Mouse (Mus musculus) E14TG2a.4 (cell line): ENCODE results near the gene Abcf2.
"Not testable (repeated sequence)": the region's sequence is repeated elsewhere in the genome, so short reads cannot be mapped to it uniquely, and the experiment has no call there.

ENCODE experiments used
- H3K27me3 ChIP-seq: 2 replicates; pipeline ENCODE4 v1.6.1; 2014; ENCODE audit warnings: low read length, control low read depth; ENCODE audit not compliant: insufficient read depth
- H3K36me3 ChIP-seq: 2 replicates; pipeline ENCODE4 v1.6.1; 2014; ENCODE audit warnings: low read length, control low read depth; ENCODE audit not compliant: insufficient read depth
- H3K4me1 ChIP-seq: replicated peaks from 2 replicates; pipeline ENCODE4 v1.6.1; 2014; ENCODE audit warnings: low read depth, low read length, control low read depth
- H3K4me3 ChIP-seq: replicated peaks from 2 replicates; pipeline ENCODE4 v1.5.1; 2014; ENCODE audit warnings: mild to moderate bottlenecking, low read length
- H3K9me3 ChIP-seq: 2 replicates; pipeline ENCODE4 v1.6.1; 2014; ENCODE audit warnings: low read length, control low read depth
- CTCF ChIP-seq: conservative IDR thresholded peaks from 2 replicates; pipeline ENCODE4 v1.5.1; 2014; ENCODE audit warnings: low read length
- NANOG ChIP-seq: IDR thresholded peaks from 2 replicates; pipeline ENCODE4 v1.6.1; 2014; ENCODE audit warnings: borderline replicate concordance, low read length, mixed read lengths
- POU5F1 ChIP-seq: IDR thresholded peaks from 2 replicates; pipeline ENCODE4 v1.6.1; 2014; ENCODE audit warnings: low read length, borderline replicate concordance

Gene Abcf2

GRCm38 (mm10) chr5:24578109-24578963 lies 1.1 kb upstream of the Abcf2 start:
- TF ChIP-seq CTCF (no peak), POU5F1 (no peak), NANOG (no peak)
- H3K4me3 ChIP-seq: peak overlapping the region; percentile 97
- peaks cover 27% of the 10 kb centered on the region for H3K4me1 ChIP-seq
- peaks cover 30% of the 10 kb centered on the region for H3K36me3 ChIP-seq
- H3K27me3 ChIP-seq: no peaks in the 10 kb centered on the region
- H3K9me3 ChIP-seq: no peaks in the 10 kb centered on the region

- no peaks in the 10 kb centered on the region for H3K9me3 ChIP-seq
- TF ChIP-seq CTCF: no peak
- no peak for TF ChIP-seq POU5F1
- TF ChIP-seq NANOG: no peak
- H3K4me3 ChIP-seq: peak overlapping the region; percentile 97
- H3K4me1 ChIP-seq: peaks cover 38% of the 10 kb centered on the region
- no peaks in the 10 kb centered on the region for H3K27me3 ChIP-seq
- peaks cover 46% of the 10 kb centered on the region for H3K36me3 ChIP-seq
Observed at GRCm38 (mm10) chr5:24576801-24577182, 475 bp downstream of the Abcf2 start.

DNA sequence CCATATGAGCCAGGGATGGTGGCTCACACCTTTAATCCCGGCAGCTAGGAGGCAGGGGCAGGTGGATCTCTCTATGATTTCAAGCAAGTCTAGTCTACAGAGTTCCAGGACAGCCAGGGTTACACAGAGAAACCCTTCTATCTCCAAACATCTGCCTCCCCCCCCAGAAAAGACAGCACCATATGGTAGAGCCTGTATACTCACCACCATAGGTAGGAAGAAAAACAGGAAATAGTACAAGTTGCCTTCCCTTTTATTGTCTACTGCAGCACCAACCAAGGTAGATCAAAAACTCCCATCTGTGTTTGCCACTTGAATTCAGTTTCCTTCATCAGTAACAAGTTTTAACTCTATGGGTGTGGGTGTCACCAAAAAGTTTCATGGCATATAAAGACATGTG lies 1.3 kb downstream of the Abcf2 start:
- Histone ChIP-seq H3K27me3 (no peaks in the 10 kb centered on the region), H3K4me1 (peaks cover 38% of the 10 kb centered on the region), H3K4me3 (peak overlapping the region; percentile 97), H3K9me3 (no peaks in the 10 kb centered on the region), H3K36me3 (peaks cover 54% of the 10 kb centered on the region)
- TF ChIP-seq POU5F1 (no peak), NANOG (no peak), CTCF (no peak)

DNA sequence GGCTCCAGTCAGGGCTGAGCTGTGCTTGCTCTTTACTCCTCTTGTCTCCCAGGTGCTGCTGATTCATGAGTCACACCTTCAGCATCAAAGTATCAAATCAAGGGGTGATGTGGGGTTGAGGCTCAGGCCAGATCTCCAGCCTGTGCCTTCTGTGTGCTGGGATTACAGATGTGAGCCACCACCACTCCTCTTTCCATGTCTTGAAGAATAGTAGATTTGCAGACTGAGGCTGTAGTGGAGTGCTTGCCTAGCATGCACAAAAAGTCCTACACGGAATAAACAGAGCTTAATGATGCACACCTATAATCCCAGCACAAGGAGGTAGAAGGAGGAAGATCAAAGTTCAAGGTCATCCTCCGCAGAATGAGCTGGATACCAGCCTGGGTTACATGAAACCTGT lies 20.6 kb downstream of the Abcf2 start, which contains the start of gene 4931409K22Rik:
Gene 4931409K22Rik (minus strand): TSS at position 101 of the 400 bp plus-strand sequence.
- Histone ChIP-seq H3K4me3 (no peak within 1 kb of the TSS), H3K4me1 (peaks cover 27% of the 10 kb centered on the region), H3K27me3 (peaks cover 29% of the 10 kb centered on the region), H3K9me3 (no peaks in the 10 kb centered on the region), H3K36me3 (no peaks in the 10 kb centered on the region)
- TF ChIP-seq POU5F1: no peak
- no peak for TF ChIP-seq NANOG
- no peak for TF ChIP-seq CTCF

GRCm38 (mm10) chr5:24555335-24555734 lies 21.9 kb downstream of the Abcf2 start:
- Histone ChIP-seq H3K27me3 (peaks cover 39% of the 10 kb centered on the region), H3K4me1 (peaks cover 39% of the 10 kb centered on the region)
- H3K9me3 ChIP-seq, H3K36me3 ChIP-seq, H3K4me3 ChIP-seq: not testable (repeated sequence)

DNA sequence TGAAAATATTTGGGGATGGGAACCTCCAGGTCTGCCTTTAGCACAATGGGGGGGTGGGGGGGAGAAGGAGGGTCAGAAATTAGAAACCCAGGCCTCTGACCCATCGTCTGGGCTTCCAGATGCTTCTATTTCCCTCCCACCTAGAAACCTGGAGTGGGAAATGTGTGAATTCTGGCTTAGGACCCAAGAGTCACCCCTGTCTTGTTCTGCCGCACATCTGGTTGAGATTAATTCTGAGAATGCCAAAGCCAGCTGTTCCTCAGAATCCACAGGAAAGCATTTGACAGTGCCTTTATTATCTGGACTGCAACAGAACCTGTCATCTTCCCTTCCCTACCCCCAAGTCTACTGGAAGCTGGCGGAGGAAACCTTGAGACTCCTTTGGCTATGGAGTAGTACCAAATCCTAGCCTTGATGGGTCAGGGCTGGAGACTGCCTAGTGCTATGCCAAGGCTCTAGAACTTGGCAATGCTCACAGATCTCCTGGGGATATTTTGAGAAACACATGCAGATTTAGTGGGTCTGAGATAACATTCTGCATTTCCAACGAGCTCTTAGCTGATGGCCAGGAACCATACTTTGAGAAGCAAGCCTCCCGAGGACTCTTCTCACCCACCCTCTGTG lies 23.5 kb downstream of the Abcf2 start:
- Histone ChIP-seq H3K4me1 (peaks cover 40% of the 10 kb centered on the region), H3K27me3 (peaks cover 51% of the 10 kb centered on the region), H3K36me3 (no peaks in the 10 kb centered on the region), H3K9me3 (no peaks in the 10 kb centered on the region), H3K4me3 (no peak overlapping the region)
- TF ChIP-seq NANOG (no peak), POU5F1 (no peak), CTCF (no peak)

- no peak for TF ChIP-seq CTCF
- TF ChIP-seq POU5F1: no peak
- no peak for TF ChIP-seq NANOG
- Histone ChIP-seq H3K36me3 (no peaks in the 10 kb centered on the region), H3K9me3 (no peaks in the 10 kb centered on the region), H3K4me3 (peak overlapping the region; percentile 45), H3K27me3 (peaks cover 56% of the 10 kb centered on the region), H3K4me1 (peaks cover 40% of the 10 kb centered on the region)
Observed at GRCm38 (mm10) chr5:24551317-24551688, 26.0 kb downstream of the Abcf2 start.

- peaks cover 40% of the 10 kb centered on the region for H3K4me1 ChIP-seq
- H3K4me3 ChIP-seq: peak overlapping the region; percentile 45
Observed at GRCm38 (mm10) chr5:24550598-24551316, 26.5 kb downstream of the Abcf2 start.

More at GRCm38 (mm10) chr5:24550598-24551316, 26.5 kb downstream of the Abcf2 start:
- Histone ChIP-seq H3K27me3 (peaks cover 56% of the 10 kb centered on the region), H3K9me3 (no peaks in the 10 kb centered on the region), H3K36me3 (no peaks in the 10 kb centered on the region)
- TF ChIP-seq NANOG: no peak
- TF ChIP-seq POU5F1: no peak
- no peak for TF ChIP-seq CTCF
